In the genomic region with DNA sequence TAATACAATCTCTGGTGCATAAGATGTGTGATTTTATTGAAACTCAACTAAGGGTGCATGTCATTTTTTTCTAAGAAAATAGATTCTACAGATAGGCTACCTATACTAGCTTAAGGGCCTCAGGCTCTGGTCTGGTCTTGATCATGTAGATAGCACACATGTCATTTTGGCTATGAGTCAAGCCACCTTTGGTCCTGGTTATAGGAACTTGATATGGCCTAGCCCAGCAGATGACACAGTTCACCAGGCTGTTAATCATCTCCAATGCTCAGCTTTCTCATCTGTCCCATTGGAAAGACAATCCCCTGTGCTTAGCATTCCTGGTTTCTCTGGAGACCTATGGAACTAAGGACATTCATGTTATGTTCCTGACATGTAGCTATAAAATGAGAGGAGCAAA, we compare ENCODE assay signal across 15 mouse cellular contexts.
"Had no signal": no experiment of that assay in that cellular context is flagged by ENCODE, and none has a peak within 500 bp of the region (broad histone marks: within the 10 kb centered on the region; RNA-seq: fewer than 3 reads in every experiment).

No protein-coding gene starts in this region.

- H3K9ac ChIP-seq: limb, embryonic 15.5 days; liver, embryonic 15.5 days; lung, embryonic 14.5 days; midbrain, embryonic 12.5 days; neural tube, embryonic 13.5 days; stomach, embryonic 15.5 days had no signal

- H3K4me3 ChIP-seq: left cerebral cortex, adult 2 months; limb, embryonic 15.5 days; liver, embryonic 15.5 days; midbrain, embryonic 12.5 days; neural tube, embryonic 13.5 days; stomach, embryonic 15.5 days had no signal

- DNase-seq: lung, embryonic 14.5 days; lung, postnatal 10 days; lung, postnatal 4 days; retina, postnatal 1 day; right cerebral cortex, postnatal 14 days; thymus, adult 2 months; thymus, postnatal 36 days had no signal

- H3K27ac ChIP-seq: hindbrain, postnatal 0 days; left cerebral cortex, adult 2 months; limb, embryonic 15.5 days; liver, embryonic 15.5 days; midbrain, embryonic 12.5 days; neural tube, embryonic 13.5 days; stomach, embryonic 15.5 days had no signal

- ATAC-seq: hindbrain, postnatal 0 days; midbrain, embryonic 16.5 days had no signal

- H3K4me1 ChIP-seq: limb, embryonic 15.5 days; liver, embryonic 15.5 days; midbrain, embryonic 12.5 days; stomach, embryonic 15.5 days had no signal

- H3K4me2 ChIP-seq: limb, embryonic 15.5 days; liver, embryonic 15.5 days; lung, embryonic 14.5 days; midbrain, embryonic 12.5 days; neural tube, embryonic 13.5 days; stomach, embryonic 15.5 days had no signal

- H3K27me3 ChIP-seq: limb, embryonic 15.5 days; liver, embryonic 15.5 days; midbrain, embryonic 12.5 days; neural tube, embryonic 13.5 days; stomach, embryonic 15.5 days had no signal

- H3K36me3 ChIP-seq: limb, embryonic 15.5 days; liver, embryonic 15.5 days; midbrain, embryonic 12.5 days; neural tube, embryonic 13.5 days; stomach, embryonic 15.5 days had no signal

- H3K9me3 ChIP-seq: limb, embryonic 15.5 days; liver, embryonic 15.5 days; midbrain, embryonic 12.5 days; neural tube, embryonic 13.5 days; stomach, embryonic 15.5 days had no signal
